Mouse (Mus musculus) forebrain, embryonic 15.5 days (tissue): ENCODE data around the gene Secisbp2. TPM values are rescaled to one million over a fixed set of nuclear protein-coding genes. Genes with fewer than 3 reads are reported as not detected.
A peak's percentile ranks its signal among the peaks of the same experiment; 100 is the strongest.

Experiments
- ATAC-seq: fragments of 200-750 bp; cut with Nextera tagmentation; replicated peaks from 2 replicates; pipeline ENCODE4 v1.8.0; 2017; ENCODE audit warnings: mild to moderate bottlenecking, moderate TSS enrichment, moderate library complexity
- H3K27ac ChIP-seq: fragments of 300-500 bp; sonication (generic); replicated peaks from 2 replicates; pipeline ENCODE4 v1.5.1; 2015; ENCODE audit warnings: mild to moderate bottlenecking, inconsistent platforms
- H3K27me3 ChIP-seq: fragments of 300-500 bp; sonication (generic); 2 replicates; pipeline ENCODE4 v1.6.1; 2015; ENCODE audit warnings: inconsistent platforms
- H3K36me3 ChIP-seq: fragments of 300-500 bp; sonication (generic); 2 replicates; pipeline ENCODE4 v1.6.1; 2015; ENCODE audit warnings: mild to moderate bottlenecking, inconsistent platforms
- H3K4me1 ChIP-seq: fragments of 300-500 bp; sonication (generic); 2 replicates; pipeline ENCODE4 v1.6.1; 2015; ENCODE audit warnings: inconsistent platforms
- H3K4me2 ChIP-seq: fragments of 300-500 bp; sonication (generic); replicated peaks from 2 replicates; pipeline ENCODE4 v1.6.1; 2015; ENCODE audit warnings: mild to moderate bottlenecking, inconsistent platforms
- H3K4me3 ChIP-seq: fragments of 300-500 bp; sonication (generic); 2 replicates; pipeline ENCODE4 v1.5.1; 2015; ENCODE audit warnings: mild to moderate bottlenecking, inconsistent platforms
- H3K9ac ChIP-seq: fragments of 300-500 bp; sonication (generic); replicated peaks from 2 replicates; pipeline ENCODE4 v1.6.1; 2015; ENCODE audit warnings: mild to moderate bottlenecking, inconsistent platforms
- H3K9me3 ChIP-seq: fragments of 300-500 bp; sonication (generic); 2 replicates; pipeline ENCODE4 v1.6.1; 2016; ENCODE audit warnings: inconsistent platforms
- WGBS: fragments of 180-500 bp; shearing (Covaris S2); methylation state at CpG from one replicate; pipeline ENCODE4 v1.1.7; 2015; ENCODE audit warnings: mixed read lengths; 5-methylcytosine and 5-hydroxymethylcytosine counted together
- polyA plus RNA-seq: library from polyadenylated mRNA; unstranded; fragments of >200 nt; fragmentation: Nextera tagmentation; extraction: Ambion mirVana; gene quantifications from 2 replicates; pipeline ENCODE4 v1.2.1, GENCODE M21; 2015

Secisbp2 gene
- 33.3 and 37.7 TPM in 2 replicates for polyA plus RNA-seq

GRCm38 (mm10) chr13:51651408-51652064, at the start of gene Secisbp2:
TSS of gene Secisbp2 (plus strand) at chr13:51651697.
- Histone ChIP-seq H3K36me3 (peaks cover 20% of the 10 kb centered on the region), H3K4me2 (peak within 1 kb of the TSS; percentile 80), H3K27ac (peak within 1 kb of the TSS; percentile 94), H3K9me3 (no peaks in the 10 kb centered on the region), H3K4me1 (peaks cover 26% of the 10 kb centered on the region), H3K9ac (peak within 1 kb of the TSS; percentile 87), H3K27me3 (no peaks in the 10 kb centered on the region), H3K4me3 (peak within 1 kb of the TSS; percentile 78)
- peak; percentile 98 for ATAC-seq
- under 1% methylated on average over 69 of the region's 69 CpGs for WGBS

- H3K9me3 ChIP-seq = no peaks in the 10 kb centered on the region
- H3K27me3 ChIP-seq = no peaks in the 10 kb centered on the region
- H3K4me1 ChIP-seq = peaks cover 19% of the 10 kb centered on the region
- H3K9ac ChIP-seq = no peak overlapping the region
- H3K27ac ChIP-seq = peak overlapping the region; percentile 90
- 45% methylated on average over 8 of the region's 8 CpGs for WGBS
- peak overlapping the region; percentile 34; the same call in 1 of the 2 replicates for H3K4me3 ChIP-seq
- H3K4me2 ChIP-seq = peak overlapping the region; percentile 55
- peak; percentile 26 for ATAC-seq
- H3K36me3 ChIP-seq = no peaks in the 10 kb centered on the region
Observed at GRCm38 (mm10) chr13:51602764-51603163, 48.7 kb upstream of the Secisbp2 start.

GRCm38 (mm10) chr13:51603221-51603893, 48.1 kb upstream of the Secisbp2 start:
- Histone ChIP-seq H3K9me3 (no peaks in the 10 kb centered on the region), H3K4me1 (peaks cover 19% of the 10 kb centered on the region), H3K27ac (peak overlapping the region; percentile 90), H3K4me3 (peak overlapping the region; percentile 34), H3K9ac (peak overlapping the region; percentile 35), H3K4me2 (peak overlapping the region; percentile 55), H3K27me3 (no peaks in the 10 kb centered on the region), H3K36me3 (no peaks in the 10 kb centered on the region)
- WGBS = 6% methylated on average over 16 of the region's 16 CpGs
- ATAC-seq = peak; percentile 91

- Histone ChIP-seq H3K9ac (peak overlapping the region; percentile 35; the same call in 1 of the 2 replicates), H3K4me3 (peak overlapping the region; percentile 34)
Observed at GRCm38 (mm10) chr13:51603894-51604244, 47.6 kb upstream of the Secisbp2 start.

GRCm38 (mm10) chr13:51609231-51609630, 42.3 kb upstream of the Secisbp2 start:
- Histone ChIP-seq H3K9me3 (no peaks in the 10 kb centered on the region), H3K9ac (no peak overlapping the region), H3K27me3 (no peaks in the 10 kb centered on the region), H3K27ac (no peak overlapping the region), H3K4me3 (no peak overlapping the region), H3K4me2 (no peak overlapping the region), H3K4me1 (peaks cover 14% of the 10 kb centered on the region), H3K36me3 (no peaks in the 10 kb centered on the region)
- 97% methylated on average over 7 of the region's 7 CpGs for WGBS
- ATAC-seq = no peak

More at GRCm38 (mm10) chr13:51603894-51604244, 47.6 kb upstream of the Secisbp2 start:
- H3K27me3 ChIP-seq = no peaks in the 10 kb centered on the region
- WGBS = 35% methylated on average over 4 of the region's 4 CpGs
- peaks cover 19% of the 10 kb centered on the region for H3K4me1 ChIP-seq
- peak overlapping the region; percentile 90 for H3K27ac ChIP-seq
- ATAC-seq = peak; percentile 68
- peak overlapping the region; percentile 55 for H3K4me2 ChIP-seq
- no peaks in the 10 kb centered on the region for H3K36me3 ChIP-seq
- no peaks in the 10 kb centered on the region for H3K9me3 ChIP-seq

GRCm38 (mm10) chr13:51611060-51611459, 40.4 kb upstream of the Secisbp2 start:
- WGBS = 17% methylated on average over 9 of the region's 9 CpGs
- Histone ChIP-seq H3K4me2 (no peak overlapping the region), H3K27ac (no peak overlapping the region), H3K36me3 (no peaks in the 10 kb centered on the region), H3K4me1 (peaks cover 12% of the 10 kb centered on the region), H3K9ac (no peak overlapping the region), H3K9me3 (no peaks in the 10 kb centered on the region), H3K4me3 (no peak overlapping the region), H3K27me3 (no peaks in the 10 kb centered on the region)
- no peak for ATAC-seq

- Histone ChIP-seq H3K4me2 (no peak overlapping the region), H3K4me1 (peaks cover 17% of the 10 kb centered on the region), H3K27ac (no peak overlapping the region), H3K9ac (no peak overlapping the region), H3K36me3 (no peaks in the 10 kb centered on the region), H3K9me3 (no peaks in the 10 kb centered on the region), H3K27me3 (no peaks in the 10 kb centered on the region), H3K4me3 (no peak overlapping the region)
- 22% methylated on average over 5 of the region's 5 CpGs for whole genome bisulfite sequencing
- no peak for ATAC-seq
Observed at GRCm38 (mm10) chr13:51611500-51611899, 40.0 kb upstream of the Secisbp2 start.

- H3K27ac ChIP-seq = no peak overlapping the region
- no peak overlapping the region for H3K4me3 ChIP-seq
- WGBS = 61% methylated on average over 10 of the region's 10 CpGs
- H3K27me3 ChIP-seq = no peaks in the 10 kb centered on the region
- ATAC-seq = no peak
- H3K36me3 ChIP-seq = no peaks in the 10 kb centered on the region
- H3K4me1 ChIP-seq = peaks cover 29% of the 10 kb centered on the region
- H3K9ac ChIP-seq = no peak overlapping the region
- H3K9me3 ChIP-seq = no peaks in the 10 kb centered on the region
- H3K4me2 ChIP-seq = no peak overlapping the region
Observed at GRCm38 (mm10) chr13:51615815-51616214, 35.7 kb upstream of the Secisbp2 start.

GRCm38 (mm10) chr13:51616417-51617044, 35.0 kb upstream of the Secisbp2 start:
- no peaks in the 10 kb centered on the region for H3K9me3 ChIP-seq
- 0 out of 2 replicates have a peak overlapping the region, but pooled peaks have one; percentile 22 for H3K9ac ChIP-seq
- no peak overlapping the region for H3K4me3 ChIP-seq
- 5% methylated on average over 12 of the region's 12 CpGs for WGBS
- no peaks in the 10 kb centered on the region for H3K27me3 ChIP-seq
- no peaks in the 10 kb centered on the region for H3K36me3 ChIP-seq
- H3K27ac ChIP-seq = 0 out of 2 replicates have a peak overlapping the region, but pooled peaks have one; percentile 35
- H3K4me1 ChIP-seq = peaks cover 22% of the 10 kb centered on the region
- H3K4me2 ChIP-seq = peak overlapping the region; percentile 18
- peak; percentile 81 for ATAC-seq

- no peaks in the 10 kb centered on the region for H3K27me3 ChIP-seq
- 0 out of 2 replicates have a peak overlapping the region, but pooled peaks have one; percentile 2 for H3K27ac ChIP-seq
- H3K4me2 ChIP-seq = no peak overlapping the region
- WGBS = 39% methylated on average over 1 of the region's 1 CpGs
- no peak overlapping the region for H3K4me3 ChIP-seq
- H3K4me1 ChIP-seq = peaks cover 21% of the 10 kb centered on the region
- no peaks in the 10 kb centered on the region for H3K36me3 ChIP-seq
- H3K9ac ChIP-seq = no peak overlapping the region
- no peak for ATAC-seq
- H3K9me3 ChIP-seq = no peaks in the 10 kb centered on the region
Observed at GRCm38 (mm10) chr13:51617306-51617705, 34.2 kb upstream of the Secisbp2 start.

- Histone ChIP-seq H3K4me3 (no peak overlapping the region), H3K27ac (0 out of 2 replicates have a peak overlapping the region, but pooled peaks have one; percentile 2), H3K9me3 (no peaks in the 10 kb centered on the region), H3K9ac (no peak overlapping the region), H3K4me2 (no peak overlapping the region), H3K4me1 (peaks cover 21% of the 10 kb centered on the region), H3K27me3 (no peaks in the 10 kb centered on the region), H3K36me3 (no peaks in the 10 kb centered on the region)
- peak; percentile 63; the same call in 1 of the 2 replicates for ATAC-seq
- WGBS = 15% methylated on average over 6 of the region's 6 CpGs
Observed at GRCm38 (mm10) chr13:51617861-51618260, 33.6 kb upstream of the Secisbp2 start.

- Histone ChIP-seq H3K4me1 (peaks cover 21% of the 10 kb centered on the region), H3K4me3 (no peak overlapping the region), H3K27ac (no peak overlapping the region), H3K27me3 (no peaks in the 10 kb centered on the region), H3K4me2 (no peak overlapping the region), H3K9me3 (no peaks in the 10 kb centered on the region), H3K9ac (no peak overlapping the region), H3K36me3 (no peaks in the 10 kb centered on the region)
- ATAC-seq = peak; percentile 27; the same call in 1 of the 2 replicates
- 33% methylated on average over 9 of the region's 9 CpGs for WGBS
Observed at GRCm38 (mm10) chr13:51618602-51619001, 32.9 kb upstream of the Secisbp2 start.
